Mouse (Mus musculus) lung, embryonic 14.5 days (tissue): Measurements from ENCODE around the gene Sugp1. TPM values are rescaled to one million over a fixed set of nuclear protein-coding genes. Genes with fewer than 3 reads are reported as not detected.
A peak's percentile ranks its signal among the peaks of the same experiment; 100 is the strongest.

ENCODE experiments used
- ATAC-seq: fragments of 200-750 bp; cut with Nextera tagmentation; 2 replicates; pipeline ENCODE4 v1.8.0; 2017; ENCODE audit warnings: mild to moderate bottlenecking, moderate TSS enrichment, moderate library complexity; ENCODE audit not compliant: insufficient read depth
- DNase-seq: peaks from one replicate; pipeline ENCODE4 v3.0.0-alpha.2; 2015
- H3K27ac ChIP-seq: fragments of 300-500 bp; sonication (generic); 2 replicates; pipeline ENCODE4 v1.5.1; 2014; ENCODE audit warnings: low read depth, mild to moderate bottlenecking, moderate library complexity
- H3K27me3 ChIP-seq: fragments of 300-500 bp; sonication (generic); 2 replicates; pipeline ENCODE4 v1.6.1; 2014; ENCODE audit warnings: low read length, control low read depth; ENCODE audit not compliant: insufficient read depth
- H3K36me3 ChIP-seq: fragments of 300-500 bp; sonication (generic); 2 replicates; pipeline ENCODE4 v1.6.1; 2014; ENCODE audit warnings: control low read depth; ENCODE audit not compliant: insufficient read depth
- H3K4me1 ChIP-seq: fragments of 300-500 bp; sonication (generic); 2 replicates; pipeline ENCODE4 v1.6.1; 2014; ENCODE audit warnings: antibody characterized with exemption, control low read depth; ENCODE audit not compliant: insufficient read depth
- H3K4me2 ChIP-seq: fragments of 300-500 bp; sonication (generic); 2 replicates; pipeline ENCODE4 v1.6.1; 2014; ENCODE audit warnings: mild to moderate bottlenecking
- H3K4me3 ChIP-seq: fragments of 300-500 bp; sonication (generic); 2 replicates; pipeline ENCODE4 v1.5.1; 2014; ENCODE audit warnings: low read depth, low read length
- H3K9ac ChIP-seq: fragments of 300-500 bp; sonication (generic); 2 replicates; pipeline ENCODE4 v1.6.1; 2014
- H3K9me3 ChIP-seq: fragments of 300-500 bp; sonication (generic); 2 replicates; pipeline ENCODE4 v1.6.1; 2016; ENCODE audit warnings: low read depth, low read length, control low read depth
- CTCF ChIP-seq: IDR thresholded peaks from 2 replicates; pipeline ENCODE4 v1.5.1; 2016; ENCODE audit warnings: antibody characterized with exemption, low read depth
- whole genome bisulfite sequencing: fragments of 180-500 bp; shearing (Covaris S2); extraction: QIAGEN DNeasy Blood & Tissue Kit; methylation state at CpG from one replicate; pipeline ENCODE4 v1.1.7; 2014; 5-methylcytosine and 5-hydroxymethylcytosine counted together
- polyA plus RNA-seq: library from polyadenylated mRNA; unstranded; fragments of >200 nt; fragmentation: Nextera tagmentation; extraction: Ambion mirVana; gene quantifications from 2 replicates; pipeline ENCODE4 v1.2.1, GENCODE M21; 2014

The Sugp1 gene
- polyA plus RNA-seq, 1 experiment from 2014 or later, result 39.3 TPM

GRCm38 (mm10) chr8:70012350-70012749 lies 30.3 kb upstream of the Sugp1 start:
- no peak for TF ChIP-seq CTCF
- Histone ChIP-seq H3K4me2 (no peak overlapping the region), H3K27ac (no peak overlapping the region), H3K27me3 (no peaks in the 10 kb centered on the region), H3K9me3 (no peaks in the 10 kb centered on the region), H3K9ac (no peak overlapping the region), H3K36me3 (peaks cover 15% of the 10 kb centered on the region; the same call in 1 of the 2 replicates), H3K4me3 (no peak overlapping the region), H3K4me1 (no peaks in the 10 kb centered on the region)
- ATAC-seq, result no peak
- WGBS, result 59% methylated on average over 3 of the region's 3 CpGs
- DNase-seq, result no peak

- peaks cover 19% of the 10 kb centered on the region; the same call in 1 of the 2 replicates for H3K36me3 ChIP-seq
- no peaks in the 10 kb centered on the region for H3K4me1 ChIP-seq
- peak; percentile 57; the same call in 1 of the 2 replicates for ATAC-seq
- no peak for DNase-seq
- no peaks in the 10 kb centered on the region for H3K9me3 ChIP-seq
- H3K4me2 ChIP-seq, result no peak overlapping the region
- TF ChIP-seq CTCF, result no peak
- no peaks in the 10 kb centered on the region for H3K27me3 ChIP-seq
- 64% methylated on average over 1 of the region's 1 CpGs for WGBS
- H3K4me3 ChIP-seq, result no peak overlapping the region
- H3K27ac ChIP-seq, result no peak overlapping the region
- H3K9ac ChIP-seq, result no peak overlapping the region
These were observed 29.9 kb upstream of the Sugp1 start for GRCm38 (mm10) chr8:70012763-70013162.

- DNase-seq (no peak), ATAC-seq (no peak)
- H3K9ac ChIP-seq, result no peak overlapping the region
- WGBS, result 52% methylated on average over 1 of the region's 1 CpGs
- no peak overlapping the region for H3K4me2 ChIP-seq
- H3K4me3 ChIP-seq, result no peak overlapping the region
- H3K9me3 ChIP-seq, result no peaks in the 10 kb centered on the region
- TF ChIP-seq CTCF, result 0 out of 2 replicates have a peak, but pooled peaks have one; percentile 6
- no peaks in the 10 kb centered on the region for H3K4me1 ChIP-seq
- no peak overlapping the region for H3K27ac ChIP-seq
- H3K27me3 ChIP-seq, result no peaks in the 10 kb centered on the region
- peaks cover 42% of the 10 kb centered on the region for H3K36me3 ChIP-seq
These were observed 27.6 kb upstream of the Sugp1 start for GRCm38 (mm10) chr8:70015017-70015416.

GRCm38 (mm10) chr8:70023596-70023995 lies 19.0 kb upstream of the Sugp1 start:
- Histone ChIP-seq H3K9ac (no peak overlapping the region), H3K9me3 (no peaks in the 10 kb centered on the region), H3K4me1 (no peaks in the 10 kb centered on the region), H3K27ac (no peak overlapping the region), H3K4me2 (no peak overlapping the region), H3K27me3 (no peaks in the 10 kb centered on the region), H3K4me3 (no peak overlapping the region), H3K36me3 (peaks cover 100% of the 10 kb centered on the region)
- 84% methylated on average over 8 of the region's 8 CpGs for WGBS
- TF ChIP-seq CTCF, result no peak
- ATAC-seq (no peak), DNase-seq (no peak)

- peaks cover 100% of the 10 kb centered on the region for H3K36me3 ChIP-seq
These were observed 16.5 kb upstream of the Sugp1 start for GRCm38 (mm10) chr8:70026151-70026550.

GRCm38 (mm10) chr8:70030255-70030654 lies 12.4 kb upstream of the Sugp1 start:
- peaks cover 66% of the 10 kb centered on the region for H3K36me3 ChIP-seq
- no peak overlapping the region for H3K4me2 ChIP-seq
- H3K27me3 ChIP-seq, result no peaks in the 10 kb centered on the region
- no peak overlapping the region for H3K27ac ChIP-seq
- no peaks in the 10 kb centered on the region for H3K9me3 ChIP-seq
- no peak for ATAC-seq
- H3K9ac ChIP-seq, result no peak overlapping the region
- 90% methylated on average over 1 of the region's 1 CpGs for WGBS
- TF ChIP-seq CTCF, result no peak
- H3K4me1 ChIP-seq, result no peaks in the 10 kb centered on the region
- no peak for DNase-seq
- H3K4me3 ChIP-seq, result no peak overlapping the region

More at GRCm38 (mm10) chr8:70026151-70026550, 16.5 kb upstream of the Sugp1 start:
- Histone ChIP-seq H3K27ac (no peak overlapping the region), H3K9ac (no peak overlapping the region), H3K4me2 (no peak overlapping the region), H3K27me3 (no peaks in the 10 kb centered on the region), H3K4me1 (no peaks in the 10 kb centered on the region), H3K4me3 (no peak overlapping the region), H3K9me3 (no peaks in the 10 kb centered on the region)
- 89% methylated on average over 2 of the region's 2 CpGs for WGBS
- ATAC-seq (no peak), DNase-seq (no peak)
- TF ChIP-seq CTCF, result no peak

GRCm38 (mm10) chr8:70037994-70038393 lies 4.6 kb upstream of the Sugp1 start:
- no peak for DNase-seq
- no peaks in the 10 kb centered on the region for H3K9me3 ChIP-seq
- no peak overlapping the region for H3K9ac ChIP-seq
- TF ChIP-seq CTCF, result no peak
- peaks cover 9% of the 10 kb centered on the region for H3K4me1 ChIP-seq
- 90% methylated on average over 1 of the region's 1 CpGs for WGBS
- no peak for ATAC-seq
- no peaks in the 10 kb centered on the region for H3K27me3 ChIP-seq
- H3K27ac ChIP-seq, result no peak overlapping the region
- peaks cover 4% of the 10 kb centered on the region; the same call in 1 of the 2 replicates for H3K36me3 ChIP-seq
- H3K4me2 ChIP-seq, result no peak overlapping the region
- no peak overlapping the region for H3K4me3 ChIP-seq
